Mouse (Mus musculus) liver, embryonic 16.5 days (tissue): ENCODE results near the gene Smpx. TPM values are rescaled to one million over a fixed set of nuclear protein-coding genes. Genes with fewer than 3 reads are reported as not detected.

Experiments
- ATAC-seq: fragments of 200-750 bp; cut with Nextera tagmentation; 2 replicates; pipeline ENCODE4 v1.8.0; 2017; ENCODE audit warnings: low read depth, mild to moderate bottlenecking, moderate number of reproducible peaks, moderate library complexity
- H3K27ac ChIP-seq: fragments of 300-500 bp; sonication (generic); 2 replicates; pipeline ENCODE4 v1.5.1; 2014; ENCODE audit warnings: mild to moderate bottlenecking, low read length
- H3K27me3 ChIP-seq: fragments of 300-500 bp; sonication (generic); 2 replicates; pipeline ENCODE4 v1.6.1; 2014; ENCODE audit warnings: low read depth, low read length, mixed read lengths; ENCODE audit not compliant: control insufficient read depth, insufficient read depth
- H3K36me3 ChIP-seq: fragments of 300-500 bp; sonication (generic); 2 replicates; pipeline ENCODE4 v1.6.1; 2014; ENCODE audit warnings: mild to moderate bottlenecking; ENCODE audit not compliant: control insufficient read depth, insufficient read depth
- H3K4me1 ChIP-seq: fragments of 300-500 bp; sonication (generic); 2 replicates; pipeline ENCODE4 v1.6.1; 2014; ENCODE audit warnings: low read depth, low read length, mixed read lengths; ENCODE audit not compliant: control insufficient read depth
- H3K4me2 ChIP-seq: fragments of 300-500 bp; sonication (generic); 2 replicates; pipeline ENCODE4 v1.6.1; 2014; ENCODE audit warnings: low read depth, low read length, mixed read lengths
- H3K4me3 ChIP-seq: fragments of 300-500 bp; sonication (generic); 2 replicates; pipeline ENCODE4 v1.5.1; 2014; ENCODE audit warnings: low read depth, mild to moderate bottlenecking, low read length
- H3K9ac ChIP-seq: fragments of 300-500 bp; sonication (generic); 2 replicates; pipeline ENCODE4 v1.6.1; 2014; ENCODE audit warnings: low read depth, low read length
- H3K9me3 ChIP-seq: fragments of 300-500 bp; sonication (generic); replicated peaks from 2 replicates; pipeline ENCODE4 v1.6.1; 2016; ENCODE audit warnings: low read length; ENCODE audit not compliant: control insufficient read depth
- WGBS: fragments of 180-500 bp; shearing (Covaris S2); extraction: QIAGEN DNeasy Blood & Tissue Kit; methylation state at CpG from one replicate; pipeline ENCODE4 v1.1.7; 2014; ENCODE audit not compliant: insufficient replicate concordance; 5-methylcytosine and 5-hydroxymethylcytosine counted together
- polyA plus RNA-seq: library from polyadenylated mRNA; unstranded; fragments of >200 nt; fragmentation: Nextera tagmentation; extraction: Ambion mirVana; gene quantifications from 2 replicates; pipeline ENCODE4 v1.2.1, GENCODE M21; 2015

The Smpx gene
- polyA plus RNA-seq, 1 experiment from 2014 or later = 5.1 TPM

DNA sequence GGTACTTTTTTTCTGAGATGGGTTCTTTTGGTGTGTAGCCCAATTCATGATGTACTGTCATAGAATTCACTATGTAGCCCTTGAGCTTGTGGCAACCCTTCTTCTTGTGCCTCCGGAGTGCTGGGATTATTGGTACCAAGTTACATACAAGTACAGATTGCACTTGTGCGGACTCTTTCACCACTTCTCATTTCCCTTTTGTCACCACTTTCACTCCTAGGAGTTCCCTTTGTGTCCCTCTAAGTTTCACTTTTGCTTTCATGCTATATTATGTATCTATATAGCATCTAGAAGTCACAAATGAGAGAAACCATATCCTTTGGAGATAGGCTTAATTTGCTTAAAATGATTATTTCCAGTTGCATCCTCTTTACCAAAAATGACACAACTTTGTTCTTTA is 103.0 kb downstream of the Smpx start:
- H3K9ac ChIP-seq = no peak overlapping the region
- H3K4me1 ChIP-seq = no peaks in the 10 kb centered on the region
- no peak for ATAC-seq
- WGBS = 51% methylated on average over 2 of the region's 2 CpGs
- H3K36me3 ChIP-seq = no peaks in the 10 kb centered on the region
- H3K4me3 ChIP-seq = no peak overlapping the region
- no peak overlapping the region for H3K27ac ChIP-seq
- H3K9me3 ChIP-seq = no peaks in the 10 kb centered on the region
- H3K4me2 ChIP-seq = no peak overlapping the region
- H3K27me3 ChIP-seq = no peaks in the 10 kb centered on the region

Other genes starting within 250 kb of the Smpx start
- gene Sms, start 206.6 kb upstream of the Smpx start, polyA plus RNA-seq = 12.5 and 12.9 TPM in 2 replicates
- gene Yy2, start 129.9 kb upstream of the Smpx start, polyA plus RNA-seq = 0.86 and 1.1 TPM in 2 replicates
- gene Mbtps2, start 100.2 kb upstream of the Smpx start, polyA plus RNA-seq = 4.1 and 4.3 TPM in 2 replicates
- gene Klhl34, start 119.5 kb downstream of the Smpx start, polyA plus RNA-seq = not detected in 2 replicates